In the genomic region with DNA sequence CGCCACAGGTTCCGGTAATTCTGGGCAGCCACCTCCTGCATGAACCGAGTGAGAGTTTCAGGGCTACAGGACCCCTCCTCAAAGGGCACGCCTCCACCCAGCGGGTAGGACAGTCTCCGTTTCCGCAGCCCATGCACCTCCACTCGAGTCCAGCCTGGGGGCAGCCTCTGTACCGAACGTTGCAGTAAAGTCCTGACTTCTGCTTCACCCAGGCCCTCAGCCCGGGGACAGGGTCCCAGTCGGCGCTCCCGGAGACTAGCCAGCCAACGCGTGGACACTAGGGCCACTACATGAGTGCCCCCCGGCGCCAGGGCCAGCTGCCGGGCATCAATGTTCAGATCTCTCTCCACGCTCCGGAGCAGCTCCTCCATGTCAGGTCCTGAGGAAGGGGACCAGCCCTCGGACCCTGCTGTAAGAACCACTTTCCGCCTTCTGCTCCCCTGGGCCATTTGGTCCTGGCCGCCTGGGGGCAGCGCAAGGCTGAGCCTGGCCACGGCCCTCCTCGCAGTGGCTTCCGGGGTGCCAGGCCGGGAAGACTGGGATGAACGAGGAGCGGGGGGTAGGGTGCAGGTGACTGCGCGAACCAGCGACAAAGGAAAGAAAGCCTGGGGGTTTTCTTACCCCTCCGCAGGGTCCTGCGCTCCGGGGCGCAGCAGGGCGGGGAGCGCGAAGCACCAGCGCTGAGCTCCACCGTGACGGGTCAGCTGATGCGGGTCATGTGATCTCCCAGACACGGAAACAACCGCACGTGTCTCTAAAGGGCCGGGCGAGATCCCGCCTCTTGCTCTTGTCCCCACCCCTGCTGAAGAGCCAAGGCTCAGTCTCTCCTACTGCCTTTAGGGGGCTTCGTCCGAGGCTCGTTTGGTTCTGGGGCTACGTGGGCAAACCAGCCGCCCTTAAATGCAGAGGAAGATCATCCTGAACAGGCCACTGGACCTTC, we compare ENCODE assay signal across 8 mouse cellular contexts. TPM values are rescaled to one million over a fixed set of nuclear protein-coding genes. Genes with fewer than 3 reads are reported as not detected.
DNase-seq lines count a peak whose midpoint lies in the region; ATAC-seq and TF ChIP-seq lines count a peak whose summit lies in the region.

A gene (minus strand): TSS at position 727 of the 940 bp plus-strand sequence.

- peak within 1 kb of the TSS; percentile 100 for H3K4me2 ChIP-seq in heart, embryonic 13.5 days
- peak within 1 kb of the TSS; percentile 100 for H3K4me2 ChIP-seq in kidney, postnatal 0 days (ENCODE audit: low read length)
- H3K4me2 ChIP-seq in liver, embryonic 11.5 days = peak within 1 kb of the TSS; percentile 100

- peak within 1 kb of the TSS; percentile 88 for H3K9ac ChIP-seq in heart, embryonic 13.5 days
- H3K9ac ChIP-seq in kidney, postnatal 0 days (ENCODE audit: low read depth, low read length) = peak within 1 kb of the TSS; percentile 69
- H3K9ac ChIP-seq in liver, embryonic 11.5 days (ENCODE audit: low read depth, low read length) = peak within 1 kb of the TSS; percentile 82

- H3K4me1 ChIP-seq in heart, embryonic 13.5 days = peaks cover 41% of the 10 kb centered on the region
- H3K4me1 ChIP-seq in kidney, postnatal 0 days (replicated peaks; ENCODE audit: insufficient read depth, low read length) = peaks cover 14% of the 10 kb centered on the region
- H3K4me1 ChIP-seq in liver, embryonic 11.5 days (replicated peaks; ENCODE audit: control insufficient read depth, insufficient read depth, low read length) = peaks cover 60% of the 10 kb centered on the region

- H3K4me3 ChIP-seq in heart, embryonic 13.5 days = peak within 1 kb of the TSS; percentile 65
- peak within 1 kb of the TSS; percentile 56 for H3K4me3 ChIP-seq in kidney, postnatal 0 days (replicated peaks; ENCODE audit: low read depth, low read length)
- H3K4me3 ChIP-seq in liver, embryonic 11.5 days (ENCODE audit: low read depth, low read length) = peak within 1 kb of the TSS; percentile 75

- peak; percentile 78 to 84 for DNase-seq in CD8-positive naive resting alpha-beta T cell, adult 2 months (ENCODE audit: low read depth in 2 of 2, low spot score in 2 of 2)
- DNase-seq in c-Kit-negative CD71-positive TER-119-positive erythroid progenitor cells, embryonic 14.5 days (ENCODE audit: low read depth, low spot score) = peak; percentile 74
- peak; percentile 72 for DNase-seq in fibroblast of lung, adult 2 months (ENCODE audit: low read depth)
- DNase-seq in kidney, postnatal 0 days (ENCODE audit: low spot score) = peak; percentile 98
- peak; percentile 88 for DNase-seq in liver, embryonic 11.5 days (ENCODE audit: low spot score)
- DNase-seq in naive thymus-derived CD4-positive, alpha-beta T cell, adult 2 months (ENCODE audit: low read depth) = peak; percentile 88
- peak; percentile 96 for DNase-seq in splenic B cell, adult 2 months (ENCODE audit: low read depth, low spot score)

- H3K9me3 ChIP-seq in heart, embryonic 13.5 days = no peaks in the 10 kb centered on the region
- no peaks in the 10 kb centered on the region for H3K9me3 ChIP-seq in kidney, postnatal 0 days (replicated peaks; ENCODE audit: low read length)
- no peaks in the 10 kb centered on the region for H3K9me3 ChIP-seq in liver, embryonic 11.5 days (ENCODE audit: control insufficient read depth, low read length)

- no peaks in the 10 kb centered on the region for H3K27me3 ChIP-seq in heart, embryonic 13.5 days (replicated peaks)
- no peaks in the 10 kb centered on the region for H3K27me3 ChIP-seq in kidney, postnatal 0 days (ENCODE audit: insufficient read depth, low read length)
- H3K27me3 ChIP-seq in liver, embryonic 11.5 days (replicated peaks; ENCODE audit: control insufficient read depth, insufficient read depth, low read length) = no peaks in the 10 kb centered on the region
- no peaks in the 10 kb centered on the region for H3K27me3 ChIP-seq in splenic B cell, adult 2 months (ENCODE audit: control insufficient read depth, insufficient read depth, low read length, poor library complexity, severe bottlenecking)

- ATAC-seq in heart, embryonic 13.5 days (ENCODE audit: extremely low read depth, insufficient number of reproducible peaks, low FRiP score, low TSS enrichment) = peak; percentile 90
- peak; percentile 91 for ATAC-seq in kidney, postnatal 0 days (replicated peaks; ENCODE audit: low FRiP score, low read depth)
- ATAC-seq in liver, embryonic 11.5 days (replicated peaks; ENCODE audit: low FRiP score) = peak; percentile 82

- H3K27ac ChIP-seq in heart, embryonic 13.5 days (replicated peaks) = peak within 1 kb of the TSS; percentile 80
- H3K27ac ChIP-seq in kidney, postnatal 0 days = peak within 1 kb of the TSS; percentile 43
- H3K27ac ChIP-seq in liver, embryonic 11.5 days (ENCODE audit: low read depth, low read length) = peak within 1 kb of the TSS; percentile 72

- H3K36me3 ChIP-seq in heart, embryonic 13.5 days = peaks cover 20% of the 10 kb centered on the region
- peaks cover 6% of the 10 kb centered on the region; the same call in 1 of the 2 replicates for H3K36me3 ChIP-seq in kidney, postnatal 0 days (ENCODE audit: insufficient read depth, low read length)
- H3K36me3 ChIP-seq in liver, embryonic 11.5 days (ENCODE audit: control insufficient read depth, insufficient read depth, low read length) = peaks cover 5% of the 10 kb centered on the region; the same call in 1 of the 2 replicates
- peaks cover 3% of the 10 kb centered on the region for H3K36me3 ChIP-seq in splenic B cell, adult 2 months (ENCODE audit: control insufficient read depth, insufficient read depth, low read length, poor library complexity, severe bottlenecking)

- 2% methylated on average over 56 of the region's 56 CpGs for WGBS in heart, embryonic 13.5 days
- WGBS in kidney, postnatal 0 days = 2% methylated on average over 56 of the region's 56 CpGs
- WGBS in liver, embryonic 11.5 days = 4% methylated on average over 56 of the region's 56 CpGs

- TF ChIP-seq CTCF in kidney, postnatal 0 days (IDR thresholded peaks at IDR 0.05; ENCODE audit: low read depth) = peak; percentile 51

RNA-seq across cellular contexts. Expression of the gene that starts here (rescaled TPM):
- 3.7 and 3.8 TPM in 2 replicates for polyA plus RNA-seq in heart, embryonic 13.5 days (2015; fragmentation: Nextera tagmentation; extraction: Ambion mirVana)
- polyA plus RNA-seq in kidney, postnatal 0 days (2015; fragmentation: Nextera tagmentation; extraction: Ambion mirVana) = 4.9 and 5.3 TPM in 2 replicates
- 21.8 and 21.9 TPM in 2 replicates for polyA plus RNA-seq in liver, embryonic 11.5 days (2014; fragmentation: Nextera tagmentation; extraction: Ambion mirVana)

Comparison
In these comparisons a context has a peak if more than half of its experiments do, and no peak if none do; other contexts are left out.
1. Peak in every context shown above with its lines: DNase-seq, ATAC-seq, H3K4me3 ChIP-seq and H3K27ac ChIP-seq.